Mouse (Mus musculus) hindbrain, embryonic 11.5 days (tissue): ENCODE results near the gene Pim3. TPM values are rescaled to one million over a fixed set of nuclear protein-coding genes. Genes with fewer than 3 reads are reported as not detected.

ENCODE experiments used
- ATAC-seq: fragments of 200-750 bp; cut with Nextera tagmentation; 2 replicates; pipeline ENCODE4 v1.8.0; 2017; ENCODE audit warnings: mild to moderate bottlenecking, moderate TSS enrichment, moderate library complexity; ENCODE audit not compliant: low FRiP score
- DNase-seq: peaks from one replicate; pipeline ENCODE4 v3.0.0-alpha.2; 2015; ENCODE audit warnings: low spot score
- H3K27ac ChIP-seq: fragments of 300-500 bp; sonication (generic); 2 replicates; pipeline ENCODE4 v1.5.1; 2014; ENCODE audit warnings: mild to moderate bottlenecking, low read depth, low read length
- H3K27me3 ChIP-seq: fragments of 300-500 bp; sonication (generic); 2 replicates; pipeline ENCODE4 v1.6.1; 2014; ENCODE audit warnings: mild to moderate bottlenecking, low read length, moderate library complexity, mixed read lengths; ENCODE audit not compliant: control insufficient read depth, insufficient read depth
- H3K36me3 ChIP-seq: fragments of 300-500 bp; sonication (generic); 2 replicates; pipeline ENCODE4 v1.6.1; 2014; ENCODE audit warnings: mild to moderate bottlenecking, low read length, moderate library complexity, mixed read lengths; ENCODE audit not compliant: control insufficient read depth, insufficient read depth
- H3K4me1 ChIP-seq: fragments of 300-500 bp; sonication (generic); replicated peaks from 2 replicates; pipeline ENCODE4 v1.6.1; 2014; ENCODE audit warnings: low read length, mixed read lengths; ENCODE audit not compliant: control insufficient read depth, insufficient read depth
- H3K4me2 ChIP-seq: fragments of 300-500 bp; sonication (generic); replicated peaks from 2 replicates; pipeline ENCODE4 v1.6.1; 2014; ENCODE audit warnings: mild to moderate bottlenecking, low read depth, low read length
- H3K4me3 ChIP-seq: fragments of 300-500 bp; sonication (generic); 2 replicates; pipeline ENCODE4 v1.5.1; 2014; ENCODE audit warnings: low read depth, low read length
- H3K9ac ChIP-seq: fragments of 300-500 bp; sonication (generic); 2 replicates; pipeline ENCODE4 v1.6.1; 2014; ENCODE audit warnings: low read depth, low read length
- H3K9me3 ChIP-seq: fragments of 300-500 bp; sonication (generic); 2 replicates; pipeline ENCODE4 v1.6.1; 2016; ENCODE audit warnings: low read length; ENCODE audit not compliant: control insufficient read depth
- WGBS: fragments of 180-500 bp; shearing (Covaris S2); extraction: QIAGEN DNeasy Blood & Tissue Kit; methylation state at CpG from one replicate; pipeline ENCODE4 v1.1.7; 2014; 5-methylcytosine and 5-hydroxymethylcytosine counted together
- polyA plus RNA-seq: library from polyadenylated mRNA; unstranded; fragments of >200 nt; fragmentation: Nextera tagmentation; extraction: Ambion mirVana; gene quantifications from 2 replicates; pipeline ENCODE4 v1.2.1, GENCODE M21; 2014

Pim3 gene
- polyA plus RNA-seq, 1 experiment from 2014 or later, result 31.6 TPM

GRCm38 (mm10) chr15:88858707-88859106, 3.3 kb upstream of the Pim3 start:
- Histone ChIP-seq H3K4me3 (no peak overlapping the region), H3K9ac (no peak overlapping the region), H3K4me1 (no peaks in the 10 kb centered on the region), H3K9me3 (no peaks in the 10 kb centered on the region), H3K27ac (no peak overlapping the region), H3K4me2 (no peak overlapping the region), H3K36me3 (no peaks in the 10 kb centered on the region), H3K27me3 (no peaks in the 10 kb centered on the region)
- 66% methylated on average over 2 of the region's 2 CpGs for WGBS
- DNase-seq, result no peak
- ATAC-seq, result no peak

- Histone ChIP-seq H3K9me3 (no peaks in the 10 kb centered on the region), H3K27ac (no peak overlapping the region), H3K36me3 (no peaks in the 10 kb centered on the region), H3K4me2 (no peak overlapping the region), H3K4me3 (no peak overlapping the region), H3K27me3 (no peaks in the 10 kb centered on the region), H3K4me1 (peaks cover 3% of the 10 kb centered on the region; the same call in 1 of the 2 replicates), H3K9ac (no peak overlapping the region)
- ATAC-seq (no peak), DNase-seq (no peak)
- 68% methylated on average over 8 of the region's 8 CpGs for WGBS
Measured at GRCm38 (mm10) chr15:88859206-88859970, 2.6 kb upstream of the Pim3 start.

GRCm38 (mm10) chr15:88860781-88861180, 1.2 kb upstream of the Pim3 start:
- DNase-seq (no peak), ATAC-seq (no peak)
- no peak overlapping the region for H3K27ac ChIP-seq
- WGBS, result 93% methylated on average over 3 of the region's 3 CpGs
- H3K9me3 ChIP-seq, result no peaks in the 10 kb centered on the region
- no peak overlapping the region for H3K9ac ChIP-seq
- H3K4me2 ChIP-seq, result no peak overlapping the region
- peaks cover 4% of the 10 kb centered on the region; the same call in 1 of the 2 replicates for H3K4me1 ChIP-seq
- H3K27me3 ChIP-seq, result no peaks in the 10 kb centered on the region
- no peak overlapping the region for H3K4me3 ChIP-seq
- H3K36me3 ChIP-seq, result no peaks in the 10 kb centered on the region

- H3K27ac ChIP-seq, result peak overlapping the region; percentile 94
- peak overlapping the region; percentile 59 for H3K4me3 ChIP-seq
- no peaks in the 10 kb centered on the region for H3K36me3 ChIP-seq
- H3K9me3 ChIP-seq, result no peaks in the 10 kb centered on the region
- H3K4me1 ChIP-seq, result peaks cover 4% of the 10 kb centered on the region; the same call in 1 of the 2 replicates
- ATAC-seq (peak; percentile 23), DNase-seq (peak; percentile 67)
- H3K4me2 ChIP-seq, result peak overlapping the region; percentile 98
- H3K9ac ChIP-seq, result peak overlapping the region; percentile 68
- H3K27me3 ChIP-seq, result no peaks in the 10 kb centered on the region
- under 1% methylated on average over 92 of the region's 98 CpGs for WGBS
Measured at GRCm38 (mm10) chr15:88862881-88863694, 1.1 kb downstream of the Pim3 start.

- peak overlapping the region; percentile 68 for H3K9ac ChIP-seq
- ATAC-seq (peak; percentile 55), DNase-seq (peak; percentile 86)
- whole genome bisulfite sequencing, result under 1% methylated on average over 26 of the region's 39 CpGs
- peak overlapping the region; percentile 98 for H3K4me2 ChIP-seq
- H3K27me3 ChIP-seq, result no peaks in the 10 kb centered on the region
- no peaks in the 10 kb centered on the region for H3K9me3 ChIP-seq
- peaks cover 4% of the 10 kb centered on the region; the same call in 1 of the 2 replicates for H3K4me1 ChIP-seq
- H3K27ac ChIP-seq, result peak overlapping the region; percentile 62
- peak overlapping the region; percentile 59 for H3K4me3 ChIP-seq
- H3K36me3 ChIP-seq, result no peaks in the 10 kb centered on the region
Measured at GRCm38 (mm10) chr15:88863695-88864231, 1.8 kb downstream of the Pim3 start.

GRCm38 (mm10) chr15:88864270-88865030, 2.5 kb downstream of the Pim3 start:
- H3K4me2 ChIP-seq, result peak overlapping the region; percentile 98
- peak overlapping the region; percentile 30; the same call in 1 of the 2 replicates for H3K27ac ChIP-seq
- H3K9me3 ChIP-seq, result no peaks in the 10 kb centered on the region
- H3K4me1 ChIP-seq, result peaks cover 4% of the 10 kb centered on the region; the same call in 1 of the 2 replicates
- H3K27me3 ChIP-seq, result no peaks in the 10 kb centered on the region
- 44% methylated on average over 22 of the region's 22 CpGs for WGBS
- no peaks in the 10 kb centered on the region for H3K36me3 ChIP-seq
- ATAC-seq (peak; percentile 22; the same call in 1 of the 2 replicates), DNase-seq (peak; percentile 31)
- H3K9ac ChIP-seq, result peak overlapping the region; percentile 68
- peak overlapping the region; percentile 59 for H3K4me3 ChIP-seq

GRCm38 (mm10) chr15:88865061-88865460, 3.1 kb downstream of the Pim3 start:
- H3K4me2 ChIP-seq, result 0 out of 2 replicates have a peak overlapping the region, but pooled peaks have one; percentile 98
- peaks cover 4% of the 10 kb centered on the region; the same call in 1 of the 2 replicates for H3K4me1 ChIP-seq
- no peaks in the 10 kb centered on the region for H3K27me3 ChIP-seq
- WGBS, result 84% methylated on average over 14 of the region's 14 CpGs
- no peak overlapping the region for H3K27ac ChIP-seq
- ATAC-seq, result no peak
- H3K4me3 ChIP-seq, result no peak overlapping the region
- no peak overlapping the region for H3K9ac ChIP-seq
- H3K9me3 ChIP-seq, result no peaks in the 10 kb centered on the region
- H3K36me3 ChIP-seq, result no peaks in the 10 kb centered on the region
- peak; percentile 7 for DNase-seq
